Mouse (Mus musculus) G1E-ER4 (cell line): ENCODE results near the gene Pex14. TPM values are rescaled to one million over a fixed set of nuclear protein-coding genes. Genes with fewer than 3 reads are reported as not detected.

ENCODE experiments used
- GATA1 ChIP-seq: IDR thresholded peaks from one replicate; pipeline ENCODE4 v1.8.0; 2012; ENCODE audit warnings: low read length, inconsistent platforms
- polyA plus RNA-seq: library from polyadenylated mRNA; stranded (reverse); fragments of >175 nt; gene quantifications from 2 replicates; pipeline ENCODE4 v1.2.3, GENCODE M21; 2012

The Pex14 gene
- polyA plus RNA-seq, 1 experiment, result 57.5 TPM

DNA sequence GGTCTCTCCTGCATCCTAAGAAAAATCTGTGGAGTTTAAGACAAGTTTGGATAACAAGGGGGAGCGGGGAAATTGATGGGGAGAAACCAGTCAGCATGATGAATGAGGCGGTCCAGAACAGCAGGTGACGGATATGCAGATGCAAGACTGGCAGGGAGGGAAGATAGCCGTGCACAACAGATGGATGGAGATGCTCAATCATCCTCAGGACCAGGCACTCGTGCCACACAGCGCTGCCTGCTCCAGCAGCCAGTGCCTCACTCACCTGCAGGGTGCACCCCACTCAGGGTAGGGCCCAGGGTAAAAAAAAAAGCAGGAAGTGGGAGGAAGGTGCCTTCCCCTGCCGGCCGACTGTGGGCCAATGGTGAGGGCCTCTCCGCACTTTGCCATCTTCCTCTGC, 63.1 kb downstream of the Pex14 start:
- TF ChIP-seq GATA1, result no peak

DNA sequence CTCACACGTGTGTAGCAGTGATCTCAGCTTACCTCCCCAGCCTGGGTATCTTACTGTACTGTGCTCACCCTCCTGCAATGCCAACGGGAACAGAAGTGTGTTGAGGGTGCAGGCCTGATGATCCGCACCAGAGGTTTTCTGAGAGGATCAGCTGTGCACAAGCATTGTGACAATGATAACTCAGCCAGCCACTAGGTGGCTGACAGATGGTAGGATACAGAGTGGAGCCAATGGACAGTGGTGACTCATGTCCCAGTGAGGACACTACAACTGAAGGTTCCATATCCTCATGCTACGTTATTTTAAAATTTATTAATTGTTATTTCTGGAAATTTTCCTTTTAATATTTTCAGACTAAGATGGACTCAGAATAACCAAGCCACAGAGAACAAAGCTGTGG, 68.2 kb downstream of the Pex14 start:
- TF ChIP-seq GATA1, result no peak

DNA sequence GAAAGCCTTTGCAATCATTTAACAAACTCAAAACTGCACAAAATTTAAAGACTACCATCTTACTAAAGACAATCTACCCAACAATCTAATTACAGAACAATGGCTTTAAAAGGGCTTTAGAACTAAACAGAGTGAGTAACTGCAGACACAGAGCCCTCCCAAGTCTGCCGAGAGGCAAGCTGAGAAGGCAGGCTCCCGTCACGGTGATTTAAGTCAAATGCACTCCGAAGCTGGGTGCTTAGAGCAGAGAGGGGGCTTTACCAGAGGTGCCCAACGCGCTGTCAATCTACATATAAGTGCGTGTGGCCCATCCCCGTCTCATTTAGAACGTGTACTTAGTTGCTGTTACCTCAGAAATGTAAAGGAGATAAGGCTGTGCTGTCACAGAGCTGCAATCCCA, 72.1 kb downstream of the Pex14 start:
- no peak for TF ChIP-seq GATA1

DNA sequence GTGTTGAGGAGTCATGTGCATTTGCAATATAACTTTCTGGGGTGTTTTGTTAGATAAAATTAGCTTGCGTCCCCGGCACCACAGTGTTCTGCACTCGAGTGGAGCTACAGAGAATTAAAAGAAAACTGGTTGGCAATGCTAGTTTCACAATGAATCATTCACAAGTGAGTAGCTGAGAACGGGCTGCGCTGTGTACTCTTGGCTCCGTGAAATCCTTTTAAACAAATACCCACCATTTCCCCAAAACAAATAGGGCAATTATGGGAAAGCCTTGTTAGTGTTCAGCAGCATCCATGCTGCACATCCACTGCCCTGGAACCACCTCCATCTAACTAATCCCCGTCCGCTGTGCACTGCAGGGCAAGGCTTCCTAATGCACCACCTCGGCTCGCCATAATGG, 74.4 kb downstream of the Pex14 start:
- no peak for TF ChIP-seq GATA1

DNA sequence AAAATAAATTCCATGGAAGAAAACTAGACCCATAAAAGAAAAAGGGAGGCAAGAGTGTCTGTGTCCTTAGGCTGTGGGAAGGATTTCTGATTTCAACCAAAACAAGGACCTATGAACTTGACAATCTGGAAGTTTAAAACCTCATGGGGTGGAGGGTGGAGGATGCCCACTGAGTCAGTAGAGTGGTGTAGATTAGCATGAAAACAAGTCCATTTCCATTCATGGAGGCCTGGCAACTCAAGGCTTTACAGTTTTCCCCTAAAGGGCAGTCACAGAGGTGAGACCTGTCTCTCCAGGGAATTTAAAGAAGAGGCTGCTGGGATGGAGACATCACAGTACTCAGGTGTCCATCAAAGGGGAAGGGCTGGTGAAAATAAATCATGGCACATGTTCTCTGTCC, 78.7 kb downstream of the Pex14 start:
- TF ChIP-seq GATA1, result no peak

DNA sequence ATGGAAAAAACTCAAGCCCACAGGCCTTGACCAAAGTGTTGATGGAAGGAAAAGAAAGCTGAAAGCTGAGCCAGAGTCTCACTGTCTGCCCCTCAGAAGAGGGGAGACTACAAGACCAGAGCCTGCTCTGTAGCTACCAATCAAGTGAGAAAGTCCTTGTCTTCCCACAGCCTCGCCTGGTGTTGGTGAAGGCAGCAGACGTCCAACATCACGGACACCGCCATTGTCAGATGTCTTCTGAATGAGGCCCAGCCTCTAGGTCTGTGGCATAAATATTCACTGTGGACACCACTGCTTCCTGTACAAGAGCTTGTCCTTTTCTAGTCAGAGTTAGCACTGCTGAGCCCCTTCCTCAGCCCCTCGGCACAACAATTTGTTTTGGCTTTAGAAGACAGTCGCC, 80.2 kb downstream of the Pex14 start:
- TF ChIP-seq GATA1, result no peak

DNA sequence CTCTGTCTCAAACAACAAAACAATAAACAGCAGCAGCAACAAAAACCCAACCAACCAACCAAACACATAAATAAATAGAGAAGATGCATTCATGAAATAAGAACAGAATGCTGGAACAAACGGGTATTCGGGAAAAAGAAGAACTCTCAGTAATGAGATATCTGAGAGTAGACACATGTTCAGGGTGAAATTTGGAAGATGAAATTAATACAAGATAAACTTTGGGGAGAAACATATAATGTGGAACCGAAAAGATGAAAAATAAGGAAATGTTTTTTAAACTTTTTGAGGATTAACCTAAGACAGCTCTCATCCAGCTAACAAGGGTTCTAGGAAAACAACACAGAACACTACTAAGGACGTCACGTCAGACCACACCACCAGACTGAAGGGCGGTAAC, 92.9 kb downstream of the Pex14 start:
- no peak for TF ChIP-seq GATA1

DNA sequence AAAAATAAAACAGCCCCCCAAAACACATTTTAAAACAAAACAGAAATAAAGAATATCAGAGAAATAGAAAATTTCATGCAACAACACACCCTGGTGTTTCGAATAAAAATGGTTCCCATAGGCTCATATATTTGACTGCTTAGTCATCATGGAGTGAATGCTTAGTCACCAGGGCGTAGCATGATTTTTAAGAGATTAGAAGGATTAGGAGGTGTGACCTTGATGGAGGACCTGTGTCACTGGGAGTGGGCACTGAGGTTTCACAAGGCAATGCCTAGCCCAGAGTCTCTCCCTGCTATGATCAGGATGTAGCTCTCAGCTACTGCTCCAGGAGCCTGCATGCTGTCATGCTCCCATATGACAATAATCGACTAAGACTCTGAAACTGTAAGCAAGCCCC, 93.6 kb downstream of the Pex14 start:
- TF ChIP-seq GATA1, result no peak

DNA sequence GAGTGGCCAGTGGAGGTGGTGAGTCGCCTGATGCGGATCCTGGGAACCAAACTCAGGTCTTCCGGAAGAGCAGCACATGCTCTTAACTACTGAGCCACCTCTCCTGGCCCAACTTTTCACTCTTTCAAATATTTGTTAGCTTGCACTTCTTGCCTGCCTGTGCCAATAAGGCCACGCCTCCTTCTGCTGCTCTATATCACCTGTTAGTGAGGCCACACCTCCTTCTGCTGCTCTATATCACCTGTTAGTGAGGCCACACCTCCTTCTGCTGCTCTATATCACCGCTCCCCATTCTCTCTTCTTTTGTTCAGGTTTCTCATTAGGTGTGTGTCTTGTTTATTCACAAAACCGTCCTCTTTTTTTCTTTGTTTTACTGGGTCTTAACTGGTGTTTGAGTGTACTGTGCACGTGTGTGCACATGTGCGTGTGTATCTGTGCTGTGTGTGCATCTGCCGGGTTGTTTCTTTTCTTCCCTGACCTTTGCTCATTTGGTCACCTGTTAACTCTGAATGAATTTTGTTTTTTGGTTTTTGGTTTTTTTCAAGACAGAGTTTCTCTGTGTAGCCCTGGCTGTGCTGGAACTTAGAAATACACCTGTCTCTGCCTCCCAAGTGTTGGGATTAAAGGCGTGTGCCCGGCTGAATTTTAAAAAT, 97.1 kb downstream of the Pex14 start:
- no peak for TF ChIP-seq GATA1

DNA sequence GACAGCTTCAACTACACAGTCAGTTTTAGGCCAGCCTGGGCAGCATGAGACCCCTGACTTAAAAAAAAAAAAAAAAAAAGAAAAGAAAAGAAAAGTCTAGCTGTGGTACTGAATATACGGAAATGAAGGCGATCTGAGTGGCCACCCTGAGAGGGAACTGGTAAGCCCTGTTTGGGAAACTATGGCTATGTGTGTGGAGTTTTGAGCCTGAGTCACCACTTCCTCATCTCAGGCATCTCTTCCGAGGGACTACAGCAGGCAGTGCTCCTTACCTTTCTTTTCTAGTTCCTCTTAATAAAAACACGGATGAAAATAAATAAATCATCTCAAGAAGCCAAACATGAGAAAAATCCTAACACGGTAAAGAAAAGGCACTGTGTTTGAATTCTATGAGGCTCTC, 98.2 kb downstream of the Pex14 start:
- no peak for TF ChIP-seq GATA1

DNA sequence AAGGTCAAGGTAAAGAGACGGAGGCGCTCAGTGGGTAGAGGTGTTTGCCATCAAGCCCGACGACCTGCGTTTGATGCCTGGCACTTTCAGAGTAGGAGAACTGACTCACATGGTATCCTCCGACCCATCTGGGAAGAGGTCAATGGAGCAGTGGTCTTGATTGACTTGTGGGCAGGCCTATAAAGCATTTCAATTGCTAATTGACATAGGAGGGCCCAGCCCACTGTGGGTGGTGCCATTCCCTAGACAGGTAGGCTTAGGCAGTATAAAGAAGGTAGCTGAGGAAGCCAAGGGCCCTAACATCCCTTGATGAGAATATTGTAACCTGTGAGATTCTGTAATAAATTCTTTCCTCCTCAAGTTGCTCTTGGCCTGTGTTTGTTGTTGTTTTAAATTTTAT, 98.9 kb downstream of the Pex14 start:
- TF ChIP-seq GATA1, result no peak

DNA sequence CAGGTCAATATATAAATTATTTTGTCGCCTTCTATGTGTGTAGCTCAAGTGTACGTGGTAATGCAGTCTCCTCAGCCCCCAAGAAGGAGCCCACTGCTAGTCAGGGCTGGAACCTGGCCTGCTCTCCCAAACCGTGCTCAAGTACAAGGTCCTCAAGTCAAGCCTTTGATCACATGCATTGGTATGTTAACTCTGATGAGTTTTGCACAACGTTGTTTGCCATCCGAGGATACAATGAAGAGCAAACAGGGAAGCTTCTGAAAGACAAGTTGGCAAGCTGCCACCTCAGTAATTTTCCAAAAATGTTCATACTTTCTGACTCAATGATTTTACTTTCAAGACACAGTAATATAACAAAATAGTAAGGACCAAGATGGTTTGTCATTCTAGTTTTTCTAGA, 105.7 kb downstream of the Pex14 start:
- no peak for TF ChIP-seq GATA1

DNA sequence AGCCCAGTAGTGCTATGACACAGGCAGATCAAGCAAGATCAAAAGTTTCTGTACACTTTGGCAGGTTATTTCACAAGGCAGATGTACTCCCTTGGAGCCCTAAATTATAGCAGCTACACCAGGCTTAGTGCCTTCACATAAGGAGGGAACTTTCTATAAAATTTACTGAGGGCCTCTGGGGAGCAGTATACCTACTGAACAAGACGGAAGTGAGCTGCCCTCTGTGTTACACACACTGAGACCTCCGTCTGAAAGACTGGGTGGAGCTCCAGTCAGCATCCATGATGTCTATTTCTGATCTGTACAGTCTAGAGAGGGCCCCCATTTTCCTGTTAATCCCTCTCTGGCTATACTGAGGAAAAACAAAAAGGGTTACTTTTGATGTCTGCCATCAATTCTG, 109.6 kb downstream of the Pex14 start:
- no peak for TF ChIP-seq GATA1

DNA sequence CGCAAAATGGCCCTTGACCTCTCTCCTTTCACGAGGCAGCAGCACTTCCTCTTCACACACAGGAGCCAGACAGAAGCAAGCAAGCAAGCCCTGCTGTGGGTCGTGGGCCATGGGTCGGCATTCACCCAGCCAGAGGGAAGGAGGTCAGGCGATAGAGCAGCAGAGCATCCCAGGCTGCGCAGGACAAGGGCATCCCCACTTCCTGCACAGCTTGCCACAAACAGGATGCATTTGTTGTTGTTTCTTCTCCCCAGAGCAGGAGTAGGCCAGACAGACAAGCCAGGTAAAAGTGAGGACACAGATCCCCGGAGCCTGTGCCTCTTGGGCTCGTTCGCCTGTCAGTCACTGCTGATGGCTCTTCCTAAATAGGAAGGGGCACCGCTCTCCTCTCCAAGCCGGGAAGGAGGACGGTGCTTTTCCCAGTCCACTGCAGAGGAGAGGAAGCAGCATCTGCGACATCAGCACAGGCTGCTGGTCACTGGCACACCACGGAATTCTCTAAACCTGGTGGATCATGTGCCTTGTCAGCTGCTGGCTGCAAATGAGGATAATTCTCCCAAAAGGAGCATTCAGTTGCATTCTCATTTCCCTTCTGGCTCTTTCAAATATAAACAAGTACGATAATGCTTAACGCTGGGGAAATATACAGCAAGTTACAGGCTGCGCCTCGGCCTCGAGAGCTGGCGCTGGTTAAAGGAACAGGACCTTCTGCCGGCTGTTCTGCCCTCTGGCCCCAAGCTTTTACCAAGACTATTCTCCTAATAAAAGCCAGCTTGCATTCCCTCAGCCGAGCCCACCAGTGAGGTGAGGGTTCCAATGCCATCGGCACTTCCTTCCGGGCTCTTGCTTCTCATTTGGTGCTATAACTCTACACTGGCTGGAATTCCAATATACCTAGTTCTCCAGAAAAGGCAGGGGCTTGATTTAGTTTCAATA, 113.9 kb downstream of the Pex14 start:
- no peak for TF ChIP-seq GATA1

DNA sequence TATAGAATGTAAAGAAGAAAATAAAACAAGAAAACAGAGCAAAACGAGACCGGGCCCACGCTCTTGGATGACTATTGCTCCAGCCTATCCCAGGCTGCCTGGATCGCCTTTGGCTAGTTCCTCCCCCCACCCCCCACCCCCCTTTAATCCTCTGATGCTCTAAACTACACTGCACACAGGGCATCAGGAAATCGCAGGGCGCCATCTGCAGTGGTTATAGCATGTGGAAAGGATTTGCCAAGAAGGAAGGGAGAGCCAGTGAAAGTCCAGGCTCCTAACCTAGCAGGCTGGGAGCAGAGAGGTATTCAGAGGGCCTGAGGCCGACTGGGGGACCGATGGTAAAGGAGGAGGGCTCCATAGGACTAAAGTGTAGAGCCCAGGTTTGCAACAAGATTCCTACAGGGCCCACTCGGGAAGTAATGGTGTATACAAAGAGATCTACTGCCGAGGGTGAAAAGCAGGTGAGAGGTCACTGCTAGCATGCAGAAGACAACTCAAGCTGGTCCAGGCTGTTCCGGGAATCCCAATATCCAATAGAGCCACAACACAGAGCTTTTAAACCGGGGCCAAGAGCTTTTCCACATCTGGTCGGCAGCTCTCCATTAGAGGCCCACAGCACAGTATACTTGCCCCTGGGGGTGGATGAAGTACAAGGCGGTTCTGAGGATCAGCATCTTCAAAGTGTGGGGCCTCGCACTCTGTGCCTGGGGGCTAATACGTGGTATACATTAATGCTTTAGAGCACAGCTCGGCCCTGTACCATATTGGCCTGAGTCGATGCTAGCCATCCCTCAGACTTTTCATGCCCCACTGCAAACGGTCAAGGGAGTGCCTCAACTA, 114.8 kb downstream of the Pex14 start:
- no peak for TF ChIP-seq GATA1

DNA sequence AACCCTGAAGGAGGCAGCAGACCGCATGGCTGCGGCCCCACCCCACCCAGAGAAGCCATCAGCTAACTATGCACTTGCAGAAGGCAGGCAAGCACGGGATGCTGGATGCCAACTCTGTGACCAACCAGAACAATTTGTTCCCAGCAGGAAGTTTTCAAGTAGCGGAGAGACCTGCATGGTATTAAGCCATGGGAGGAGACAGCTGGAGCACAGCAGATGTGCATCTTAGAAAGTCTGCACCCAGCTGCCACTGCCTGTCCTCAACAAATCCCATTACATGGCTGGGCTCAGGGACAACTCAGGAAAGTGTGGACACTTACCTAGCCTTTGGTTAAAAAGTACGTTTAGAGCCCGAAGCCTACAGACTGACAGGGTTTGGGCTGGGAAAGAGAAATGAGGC, 117.4 kb downstream of the Pex14 start:
- TF ChIP-seq GATA1, result no peak
